Mouse (Mus musculus) forebrain, embryonic 16.5 days (tissue): ENCODE results near the gene Gldn. TPM values are rescaled to one million over a fixed set of nuclear protein-coding genes. Genes with fewer than 3 reads are reported as not detected.
A peak's percentile ranks its signal among the peaks of the same experiment; 100 is the strongest.

ENCODE experiments used
- ATAC-seq: fragments of 200-750 bp; cut with Nextera tagmentation; 2 replicates; pipeline ENCODE4 v1.8.0; 2017; ENCODE audit warnings: mild to moderate bottlenecking, moderate library complexity
- H3K27ac ChIP-seq: fragments of 300-500 bp; sonication (generic); 2 replicates; pipeline ENCODE4 v1.5.1; 2014; ENCODE audit warnings: low read length, control low read depth
- H3K27me3 ChIP-seq: fragments of 300-500 bp; sonication (generic); replicated peaks from 2 replicates; pipeline ENCODE4 v1.6.1; 2014; ENCODE audit warnings: low read length; ENCODE audit not compliant: control insufficient read depth, insufficient read depth
- H3K36me3 ChIP-seq: fragments of 300-500 bp; sonication (generic); 2 replicates; pipeline ENCODE4 v1.6.1; 2014; ENCODE audit not compliant: control insufficient read depth, insufficient read depth
- H3K4me1 ChIP-seq: fragments of 300-500 bp; sonication (generic); replicated peaks from 2 replicates; pipeline ENCODE4 v1.6.1; 2014; ENCODE audit warnings: low read length; ENCODE audit not compliant: control insufficient read depth, insufficient read depth
- H3K4me2 ChIP-seq: fragments of 300-500 bp; sonication (generic); 2 replicates; pipeline ENCODE4 v1.6.1; 2014; ENCODE audit warnings: mild to moderate bottlenecking, low read length, control low read depth
- H3K4me3 ChIP-seq: fragments of 300-500 bp; sonication (generic); replicated peaks from 2 replicates; pipeline ENCODE4 v1.5.1; 2014; ENCODE audit warnings: mild to moderate bottlenecking, low read length, control low read depth
- H3K9ac ChIP-seq: fragments of 300-500 bp; sonication (generic); replicated peaks from 2 replicates; pipeline ENCODE4 v1.6.1; 2014; ENCODE audit warnings: low read depth, low read length, control low read depth
- H3K9me3 ChIP-seq: fragments of 300-500 bp; sonication (generic); 2 replicates; pipeline ENCODE4 v1.6.1; 2016; ENCODE audit warnings: low read length; ENCODE audit not compliant: control insufficient read depth
- WGBS: fragments of 180-500 bp; shearing (Covaris S2); extraction: QIAGEN DNeasy Blood & Tissue Kit; methylation state at CpG from one replicate; pipeline ENCODE4 v1.1.7; 2014; 5-methylcytosine and 5-hydroxymethylcytosine counted together
- polyA plus RNA-seq: library from polyadenylated mRNA; unstranded; fragments of >200 nt; fragmentation: Nextera tagmentation; extraction: Ambion mirVana; gene quantifications from 2 replicates; pipeline ENCODE4 v1.2.1, GENCODE M21; 2015

Gldn gene
- polyA plus RNA-seq, 1 experiment from 2014 or later = 0.34 TPM

DNA sequence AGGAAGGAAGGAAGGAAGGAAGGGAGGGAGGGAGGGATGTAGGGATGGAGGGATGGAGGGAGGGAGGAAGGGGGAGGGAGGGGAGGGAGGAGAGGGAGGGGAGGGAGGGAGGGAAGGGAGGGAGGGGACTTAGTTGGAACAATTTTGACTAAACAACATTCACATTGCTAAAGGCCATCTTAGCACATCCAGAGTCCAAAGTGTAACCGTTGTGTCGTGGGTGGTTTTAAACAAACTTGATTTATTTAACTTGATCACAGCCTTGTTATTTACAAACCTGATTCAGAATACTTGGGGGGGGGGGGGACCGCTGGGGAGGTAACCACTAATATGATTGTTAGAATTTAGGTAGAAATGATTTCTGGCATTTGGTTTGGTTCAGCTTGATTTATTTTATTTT, 13.1 kb downstream of the Gldn start:
- Histone ChIP-seq H3K36me3 (no peaks in the 10 kb centered on the region), H3K4me1 (no peaks in the 10 kb centered on the region), H3K4me3 (no peak overlapping the region), H3K9ac (no peak overlapping the region), H3K27me3 (no peaks in the 10 kb centered on the region), H3K27ac (no peak overlapping the region), H3K9me3 (no peaks in the 10 kb centered on the region), H3K4me2 (no peak overlapping the region)
- 87% methylated on average over 3 of the region's 3 CpGs for WGBS
- ATAC-seq = no peak

DNA sequence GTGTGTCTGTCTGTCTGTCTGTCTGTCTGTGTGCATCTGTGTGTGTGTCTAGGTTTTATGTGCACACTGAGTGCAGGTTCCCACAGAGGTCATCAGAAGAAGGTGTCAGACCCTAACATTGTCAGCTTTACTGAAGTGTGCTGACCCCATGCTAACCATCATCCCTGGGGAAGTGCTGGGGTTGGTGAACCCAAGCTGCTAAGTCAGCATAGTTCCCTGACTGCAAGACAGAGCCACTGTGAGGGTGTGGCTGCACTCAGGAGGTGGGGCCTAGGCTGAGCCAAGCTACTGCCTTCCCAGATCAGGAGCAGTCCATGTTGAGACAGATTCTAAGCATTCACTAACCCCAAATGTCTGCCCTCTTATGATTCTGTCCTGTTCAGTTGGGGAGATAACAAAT, 13.5 kb downstream of the Gldn start:
- ATAC-seq = no peak
- H3K4me3 ChIP-seq = no peak overlapping the region
- H3K27ac ChIP-seq = no peak overlapping the region

DNA sequence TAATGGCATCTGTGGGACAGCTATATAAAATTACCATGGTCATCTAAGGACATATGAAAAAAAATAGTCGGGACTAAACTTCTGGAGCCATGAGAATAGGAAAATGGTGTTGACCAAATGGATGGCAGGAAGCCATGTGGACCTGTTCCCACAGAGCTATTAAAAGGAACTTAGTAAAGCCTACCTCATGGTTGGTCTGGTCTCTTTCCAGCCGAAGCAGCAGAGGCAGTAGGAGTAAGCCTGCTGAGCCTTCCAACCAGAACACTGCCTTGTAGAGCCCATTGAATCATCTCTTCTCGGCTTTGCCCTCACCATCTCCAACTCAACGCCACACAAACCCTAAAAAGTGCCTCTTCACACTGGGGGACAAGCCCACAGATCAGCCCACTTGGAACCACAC, 15.0 kb downstream of the Gldn start:
- no peaks in the 10 kb centered on the region for H3K4me1 ChIP-seq
- H3K9me3 ChIP-seq = no peaks in the 10 kb centered on the region
- H3K36me3 ChIP-seq = no peaks in the 10 kb centered on the region
- H3K27me3 ChIP-seq = no peaks in the 10 kb centered on the region
- no peak overlapping the region for H3K4me3 ChIP-seq
- 86% methylated on average over 4 of the region's 4 CpGs for WGBS
- H3K9ac ChIP-seq = no peak overlapping the region
- no peak overlapping the region for H3K27ac ChIP-seq
- H3K4me2 ChIP-seq = no peak overlapping the region
- no peak for ATAC-seq

More for the DNA sequence above, 13.5 kb downstream of the Gldn start:
- Histone ChIP-seq H3K27me3 (no peaks in the 10 kb centered on the region), H3K9ac (no peak overlapping the region), H3K36me3 (no peaks in the 10 kb centered on the region), H3K9me3 (no peaks in the 10 kb centered on the region), H3K4me2 (no peak overlapping the region), H3K4me1 (no peaks in the 10 kb centered on the region)

DNA sequence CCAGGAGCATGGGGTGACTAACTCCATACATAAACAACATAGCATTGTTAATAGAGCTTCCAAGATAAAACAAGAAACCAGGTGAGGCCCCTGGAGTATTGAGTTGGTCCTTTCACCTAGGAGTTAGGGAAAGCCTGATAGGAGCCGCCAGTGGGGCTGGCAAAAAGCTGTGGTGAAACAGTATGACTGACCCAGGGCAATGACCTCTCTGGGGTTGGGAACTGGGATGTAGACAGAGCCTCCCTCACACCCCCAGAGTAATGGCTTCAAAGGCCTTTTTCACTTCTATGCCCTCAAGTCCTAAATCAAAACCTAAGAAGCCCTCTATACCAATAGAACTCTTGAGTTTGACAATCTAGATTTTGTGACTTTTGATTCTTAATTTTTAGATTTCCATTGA, 21.9 kb downstream of the Gldn start:
- Histone ChIP-seq H3K27ac (no peak overlapping the region), H3K4me1 (no peaks in the 10 kb centered on the region), H3K9me3 (no peaks in the 10 kb centered on the region), H3K36me3 (no peaks in the 10 kb centered on the region), H3K4me3 (no peak overlapping the region), H3K27me3 (no peaks in the 10 kb centered on the region), H3K4me2 (no peak overlapping the region), H3K9ac (no peak overlapping the region)
- WGBS = 60% methylated on average over 1 of the region's 1 CpGs
- ATAC-seq = no peak

DNA sequence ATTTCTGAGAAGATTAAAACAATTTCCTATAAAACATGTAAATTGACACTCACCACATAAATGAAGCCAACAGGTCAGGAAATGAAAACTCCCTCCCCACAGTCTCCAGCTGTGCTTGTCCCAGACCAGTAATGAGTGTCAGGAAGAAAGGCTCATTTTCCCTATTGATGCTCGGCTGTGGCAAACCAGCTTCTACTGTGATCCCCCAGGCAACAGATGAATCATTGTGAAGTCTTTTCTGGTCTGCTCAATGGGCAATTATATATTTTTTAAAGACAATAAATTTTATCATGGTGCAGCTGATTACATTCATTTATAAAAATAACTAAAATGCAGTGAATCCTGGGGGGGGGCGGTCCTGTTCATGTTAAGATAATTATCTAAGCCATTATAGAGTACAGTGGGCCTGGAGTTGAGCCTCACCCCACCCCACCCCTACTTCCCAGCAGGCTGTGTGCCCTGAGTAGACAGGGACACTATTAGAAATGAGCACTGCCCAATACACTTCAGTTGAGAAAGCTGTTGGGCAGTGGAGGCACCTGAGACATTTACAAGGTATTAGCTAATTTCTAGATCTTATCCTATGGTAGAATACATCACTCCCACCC, 22.6 kb downstream of the Gldn start:
- Histone ChIP-seq H3K9me3 (no peaks in the 10 kb centered on the region), H3K36me3 (no peaks in the 10 kb centered on the region), H3K4me1 (no peaks in the 10 kb centered on the region), H3K4me3 (no peak overlapping the region), H3K9ac (no peak overlapping the region), H3K4me2 (no peak overlapping the region), H3K27ac (no peak overlapping the region), H3K27me3 (no peaks in the 10 kb centered on the region)
- ATAC-seq = peak; percentile 66
- WGBS = 22% methylated on average over 2 of the region's 2 CpGs

DNA sequence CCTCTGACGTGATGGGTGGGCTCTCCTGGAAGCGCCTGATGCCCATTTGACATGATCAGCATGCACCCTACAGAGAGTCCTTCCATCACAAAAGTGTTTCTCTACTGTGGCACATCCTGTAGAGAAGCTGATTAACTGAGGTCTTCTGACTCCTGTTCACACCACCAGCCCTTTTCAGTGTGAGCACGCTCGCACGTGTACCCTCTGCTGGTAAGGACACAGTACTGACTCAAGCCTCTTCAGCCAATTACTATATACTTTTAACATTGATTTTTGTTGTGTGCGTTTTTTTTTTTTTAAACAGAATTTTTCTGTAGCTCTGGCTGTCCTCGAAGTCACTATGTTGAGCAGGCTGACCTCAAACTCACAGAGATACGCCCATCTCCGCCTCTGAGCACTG, 30.1 kb downstream of the Gldn start:
- WGBS = 78% methylated on average over 9 of the region's 9 CpGs
- Histone ChIP-seq H3K36me3 (no peaks in the 10 kb centered on the region), H3K4me2 (no peak overlapping the region)

DNA sequence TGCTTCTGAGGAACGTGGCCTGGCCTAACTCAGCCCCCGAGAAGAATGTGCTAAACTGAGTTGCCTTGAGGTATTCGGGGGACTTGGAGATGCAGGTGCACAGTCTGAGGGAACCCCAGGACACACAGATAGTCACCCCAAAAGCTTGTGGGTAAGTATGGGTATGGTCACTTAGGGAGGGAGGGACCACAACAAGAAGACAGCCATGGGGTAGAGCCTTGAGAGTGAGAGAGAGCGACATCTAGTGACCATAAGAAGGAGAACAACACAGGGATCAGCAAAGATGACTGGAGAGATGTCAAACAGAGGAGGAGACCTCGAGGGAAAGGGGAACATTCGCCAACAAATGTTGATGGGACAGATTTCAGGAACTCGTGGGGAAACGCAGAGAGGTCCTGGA, 37.2 kb downstream of the Gldn start:
- Histone ChIP-seq H3K36me3 (no peaks in the 10 kb centered on the region), H3K4me2 (no peak overlapping the region), H3K27me3 (no peaks in the 10 kb centered on the region), H3K4me1 (no peaks in the 10 kb centered on the region), H3K27ac (no peak overlapping the region), H3K9me3 (no peaks in the 10 kb centered on the region), H3K4me3 (no peak overlapping the region), H3K9ac (no peak overlapping the region)
- no peak for ATAC-seq
- 41% methylated on average over 8 of the region's 8 CpGs for WGBS

More for the DNA sequence above, 30.1 kb downstream of the Gldn start:
- Histone ChIP-seq H3K4me1 (no peaks in the 10 kb centered on the region), H3K9ac (no peak overlapping the region), H3K27ac (no peak overlapping the region), H3K9me3 (no peaks in the 10 kb centered on the region), H3K4me3 (no peak overlapping the region), H3K27me3 (no peaks in the 10 kb centered on the region)
- ATAC-seq = no peak

DNA sequence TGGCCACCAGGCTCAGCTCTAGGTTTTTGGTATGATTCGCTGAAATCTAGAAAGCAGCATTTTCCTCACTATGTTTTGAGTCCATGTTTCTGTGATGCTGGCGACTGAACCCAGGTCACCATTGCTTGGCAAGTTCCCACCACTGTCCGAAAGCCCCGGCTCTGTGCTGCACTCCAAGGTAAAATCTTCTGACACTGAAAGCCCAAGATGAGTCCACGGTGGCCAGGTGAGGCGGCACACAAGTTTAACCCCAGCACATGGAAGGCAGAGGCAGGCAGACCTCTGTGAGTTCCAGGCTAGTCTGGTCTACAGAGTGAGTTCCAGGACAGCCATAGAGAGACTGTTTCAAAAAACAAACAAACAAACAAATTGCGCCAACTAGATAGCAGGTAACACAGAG, 42.9 kb downstream of the Gldn start:
- no peak for ATAC-seq
- WGBS = 95% methylated on average over 7 of the region's 7 CpGs
- H3K4me2 ChIP-seq = no peak overlapping the region
- H3K4me3 ChIP-seq = no peak overlapping the region
- no peak overlapping the region for H3K9ac ChIP-seq
- no peaks in the 10 kb centered on the region for H3K9me3 ChIP-seq
- H3K27me3 ChIP-seq = no peaks in the 10 kb centered on the region
- no peaks in the 10 kb centered on the region for H3K4me1 ChIP-seq
- H3K36me3 ChIP-seq = no peaks in the 10 kb centered on the region
- no peak overlapping the region for H3K27ac ChIP-seq

DNA sequence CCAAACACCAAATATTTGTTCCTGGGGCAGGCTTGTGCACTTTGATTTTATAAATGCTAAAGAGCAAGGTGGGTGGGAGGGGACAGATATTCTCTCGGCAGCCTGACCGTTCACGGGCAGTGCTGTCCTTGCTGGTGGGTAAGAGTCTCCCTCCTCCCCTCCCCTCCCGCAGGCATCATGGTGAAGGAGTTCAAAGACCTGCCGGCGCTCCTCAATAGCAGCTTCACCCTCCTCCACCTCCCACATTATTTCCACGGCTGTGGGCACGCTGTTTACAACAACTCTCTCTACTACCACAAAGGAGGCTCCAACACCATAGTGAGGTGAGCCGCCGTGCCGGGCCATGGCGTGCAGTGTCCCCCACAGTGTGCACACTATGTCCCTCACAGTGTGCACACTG, 49.3 kb downstream of the Gldn start:
- no peak for ATAC-seq
- H3K4me2 ChIP-seq = no peak overlapping the region
- no peaks in the 10 kb centered on the region for H3K9me3 ChIP-seq
- H3K4me1 ChIP-seq = 0 out of 2 replicates have a peak, but pooled peaks cover 2% of the 10 kb centered on the region
- no peaks in the 10 kb centered on the region for H3K27me3 ChIP-seq
- H3K4me3 ChIP-seq = no peak overlapping the region
- no peaks in the 10 kb centered on the region for H3K36me3 ChIP-seq
- 7% methylated on average over 12 of the region's 12 CpGs for WGBS
- no peak overlapping the region for H3K27ac ChIP-seq
- no peak overlapping the region for H3K9ac ChIP-seq

DNA sequence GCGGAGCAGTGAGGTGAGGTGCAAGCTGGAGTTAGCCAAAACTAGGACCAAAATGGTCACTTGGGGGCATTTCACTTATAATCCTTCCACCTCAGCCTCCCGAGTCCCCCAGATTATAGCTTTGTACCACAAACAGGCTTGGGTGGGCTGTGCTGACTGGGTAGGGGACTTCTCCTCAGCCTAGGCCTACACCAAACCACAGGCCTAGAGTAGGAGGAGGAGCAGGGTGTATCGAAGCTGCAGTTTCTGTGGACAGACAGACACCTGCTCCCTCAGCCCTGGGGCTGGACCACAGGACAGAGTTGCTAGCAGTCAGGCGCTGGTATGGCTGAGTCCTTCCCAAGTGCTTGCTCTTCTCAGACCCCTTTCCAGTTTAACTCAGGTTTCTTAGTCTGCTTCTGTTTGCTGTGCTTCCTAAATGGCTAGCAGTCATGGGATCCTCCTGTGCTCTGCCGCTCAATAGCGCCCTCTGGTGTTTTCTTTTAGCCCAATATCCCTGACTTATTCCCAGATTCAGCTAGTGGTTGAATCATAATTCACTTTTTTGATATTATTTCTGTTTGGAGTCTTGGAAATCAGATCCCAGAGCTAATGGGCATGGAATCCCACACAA, 50.4 kb downstream of the Gldn start:
- Histone ChIP-seq H3K27ac (no peak overlapping the region), H3K9me3 (no peaks in the 10 kb centered on the region), H3K9ac (no peak overlapping the region), H3K4me1 (0 out of 2 replicates have a peak, but pooled peaks cover 2% of the 10 kb centered on the region), H3K36me3 (no peaks in the 10 kb centered on the region), H3K27me3 (no peaks in the 10 kb centered on the region), H3K4me3 (no peak overlapping the region), H3K4me2 (no peak overlapping the region)
- ATAC-seq = peak; percentile 77
- WGBS = 42% methylated on average over 6 of the region's 6 CpGs
